Mouse (Mus musculus) heart, postnatal 0 days (tissue): ENCODE measurements around the gene Smpd3.

Source experiments
- CTCF ChIP-seq: IDR thresholded peaks from 2 replicates; pipeline ENCODE4 v1.5.1; 2016; ENCODE audit warnings: antibody characterized with exemption, control low read depth, low read depth
- EP300 ChIP-seq: IDR thresholded peaks from 2 replicates; pipeline ENCODE4 v1.6.1; 2016; ENCODE audit warnings: antibody characterized with exemption, low read depth

GRCm38 (mm10) chr8:106349398-106349797, 11.6 kb upstream of the Smpd3 start:
- TF ChIP-seq CTCF (no peak), EP300 (no peak)
